Mouse (Mus musculus) hindbrain, embryonic 15.5 days (tissue): ENCODE measurements around the gene Ell3. TPM values are rescaled to one million over a fixed set of nuclear protein-coding genes. Genes with fewer than 3 reads are reported as not detected.

ENCODE experiments used
- ATAC-seq: fragments of 200-750 bp; cut with Nextera tagmentation; 2 replicates; pipeline ENCODE4 v1.8.0; 2017; ENCODE audit warnings: low read depth, moderate number of reproducible peaks, moderate TSS enrichment; ENCODE audit not compliant: low FRiP score
- H3K27ac ChIP-seq: fragments of 300-500 bp; sonication (generic); replicated peaks from 2 replicates; pipeline ENCODE4 v1.5.1; 2015; ENCODE audit warnings: mild to moderate bottlenecking, inconsistent platforms
- H3K27me3 ChIP-seq: fragments of 300-500 bp; sonication (generic); 2 replicates; pipeline ENCODE4 v1.6.1; 2015; ENCODE audit warnings: control low read depth, inconsistent platforms
- H3K36me3 ChIP-seq: fragments of 300-500 bp; sonication (generic); 2 replicates; pipeline ENCODE4 v1.6.1; 2015; ENCODE audit warnings: control low read depth, inconsistent platforms
- H3K4me1 ChIP-seq: fragments of 300-500 bp; sonication (generic); replicated peaks from 2 replicates; pipeline ENCODE4 v1.6.1; 2015; ENCODE audit warnings: control low read depth, inconsistent platforms
- H3K4me2 ChIP-seq: fragments of 300-500 bp; sonication (generic); 2 replicates; pipeline ENCODE4 v1.6.1; 2015; ENCODE audit warnings: moderate library complexity, mild to moderate bottlenecking, inconsistent platforms
- H3K4me3 ChIP-seq: fragments of 300-500 bp; sonication (generic); 2 replicates; pipeline ENCODE4 v1.5.1; 2015; ENCODE audit warnings: mild to moderate bottlenecking, inconsistent platforms
- H3K9ac ChIP-seq: fragments of 300-500 bp; sonication (generic); 2 replicates; pipeline ENCODE4 v1.6.1; 2015; ENCODE audit warnings: inconsistent platforms
- H3K9me3 ChIP-seq: fragments of 300-500 bp; sonication (generic); 2 replicates; pipeline ENCODE4 v1.6.1; 2016; ENCODE audit warnings: control low read depth, inconsistent platforms
- WGBS: fragments of 180-500 bp; shearing (Covaris S2); methylation state at CpG from one replicate; pipeline ENCODE4 v1.1.7; 2015; 5-methylcytosine and 5-hydroxymethylcytosine counted together
- polyA plus RNA-seq: library from polyadenylated mRNA; unstranded; fragments of >200 nt; fragmentation: Nextera tagmentation; extraction: Ambion mirVana; gene quantifications from 2 replicates; pipeline ENCODE4 v1.2.1, GENCODE M21; 2015

Gene Ell3
- polyA plus RNA-seq, 1 experiment from 2014 or later, result 2.2 TPM

DNA sequence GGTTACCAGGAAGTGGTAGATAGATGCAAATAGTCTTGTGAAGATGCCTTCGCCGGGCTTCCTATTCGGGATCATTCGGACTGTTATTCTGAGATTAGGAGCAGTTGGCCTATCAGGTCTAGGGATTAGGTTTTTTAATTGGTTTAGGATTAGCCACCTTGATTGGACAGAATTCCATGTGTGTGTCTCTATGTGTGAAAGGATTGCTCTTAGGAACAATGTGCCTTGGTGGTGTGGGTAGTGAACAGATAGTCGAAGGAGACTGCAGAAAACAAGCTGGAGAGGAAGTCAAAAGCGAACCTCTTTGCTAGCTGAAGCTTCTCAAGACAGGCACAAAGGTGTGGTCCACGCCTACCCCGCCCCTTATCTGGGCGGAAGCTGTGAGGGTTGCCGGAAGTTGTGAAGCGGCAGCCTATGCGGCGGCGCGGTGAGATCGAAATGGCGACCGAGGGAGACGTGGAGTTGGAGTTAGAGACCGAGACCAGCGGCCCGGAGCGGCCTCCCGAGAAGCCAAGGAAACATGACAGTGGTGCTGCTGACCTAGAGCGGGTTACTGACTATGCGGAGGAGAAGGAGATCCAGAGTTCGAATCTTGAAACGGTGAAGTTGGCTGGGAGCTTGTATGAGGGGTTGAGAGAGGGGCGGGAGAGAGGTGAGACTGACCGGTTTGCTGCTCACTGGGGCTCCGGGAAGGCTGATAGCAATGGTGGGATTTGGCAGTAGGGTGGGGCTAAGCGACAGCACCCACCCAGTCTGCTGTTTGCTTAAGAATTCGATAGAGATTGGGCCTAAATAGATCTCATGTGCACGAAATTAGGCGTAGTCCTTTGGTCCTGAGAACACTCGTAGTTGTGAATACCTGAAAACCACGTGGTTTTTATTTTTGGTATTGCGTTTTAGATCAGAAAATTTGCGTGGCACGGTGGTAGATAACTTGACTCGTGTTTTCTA is 12.9 kb upstream of the Ell3 start, which contains the start of gene Serinc4:
TSS of gene Serinc4 (minus strand) at position 90 of the 951 bp plus-strand sequence.
- Histone ChIP-seq H3K36me3 (peaks cover 24% of the 10 kb centered on the region), H3K4me2 (peak within 1 kb of the TSS; percentile 66), H3K4me3 (peak within 1 kb of the TSS; percentile 89), H3K4me1 (peaks cover 18% of the 10 kb centered on the region), H3K9ac (peak within 1 kb of the TSS; percentile 70), H3K9me3 (no peaks in the 10 kb centered on the region), H3K27ac (peak within 1 kb of the TSS; percentile 71), H3K27me3 (no peaks in the 10 kb centered on the region)
- peak; percentile 93 for ATAC-seq
- 4% methylated on average over 41 of the region's 41 CpGs for WGBS

DNA sequence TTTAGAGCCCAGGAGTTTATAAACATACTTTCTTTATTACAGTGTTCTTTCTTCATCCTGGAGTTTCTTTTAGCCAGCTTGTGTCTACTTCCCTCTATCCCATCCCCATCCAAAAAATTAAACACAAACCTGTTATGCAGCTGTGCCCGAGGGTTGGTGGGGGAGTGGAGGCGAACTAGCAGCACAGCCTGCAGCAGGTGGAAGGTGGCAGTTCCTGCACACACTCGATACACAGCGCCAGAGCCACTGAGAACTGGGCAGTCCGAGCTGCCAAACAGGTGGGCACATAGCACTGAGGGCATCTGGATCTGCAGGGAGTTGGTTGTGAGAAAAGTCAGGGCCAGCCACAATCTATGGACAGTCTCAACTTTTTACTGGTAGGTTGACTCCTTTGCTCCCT is 11.5 kb upstream of the Ell3 start:
- Histone ChIP-seq H3K4me3 (no peak overlapping the region), H3K9ac (no peak overlapping the region), H3K27ac (no peak overlapping the region), H3K36me3 (peaks cover 20% of the 10 kb centered on the region), H3K9me3 (no peaks in the 10 kb centered on the region), H3K4me1 (peaks cover 27% of the 10 kb centered on the region), H3K27me3 (no peaks in the 10 kb centered on the region), H3K4me2 (no peak overlapping the region)
- 88% methylated on average over 5 of the region's 5 CpGs for WGBS
- ATAC-seq, result no peak

DNA sequence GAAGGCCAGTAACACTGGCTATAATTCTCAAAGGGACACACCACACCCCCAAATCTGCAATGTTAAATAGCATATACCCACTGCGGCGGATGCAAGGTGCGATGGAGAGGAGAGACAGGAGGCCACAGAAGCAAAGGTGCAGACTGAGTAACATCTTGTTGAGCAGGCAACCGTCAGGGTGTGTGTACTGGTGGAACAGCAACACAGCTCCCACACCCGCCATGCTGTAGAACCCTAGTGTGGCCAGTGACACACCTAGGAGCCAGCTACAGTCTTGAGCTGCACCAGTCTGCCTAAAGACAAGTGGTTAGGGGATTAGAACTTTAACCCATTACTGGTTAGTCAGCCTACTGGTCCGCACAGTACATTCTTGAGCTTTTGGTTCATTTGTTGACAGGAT is 9.8 kb upstream of the Ell3 start:
- no peak for ATAC-seq
- 87% methylated on average over 6 of the region's 6 CpGs for whole genome bisulfite sequencing

DNA sequence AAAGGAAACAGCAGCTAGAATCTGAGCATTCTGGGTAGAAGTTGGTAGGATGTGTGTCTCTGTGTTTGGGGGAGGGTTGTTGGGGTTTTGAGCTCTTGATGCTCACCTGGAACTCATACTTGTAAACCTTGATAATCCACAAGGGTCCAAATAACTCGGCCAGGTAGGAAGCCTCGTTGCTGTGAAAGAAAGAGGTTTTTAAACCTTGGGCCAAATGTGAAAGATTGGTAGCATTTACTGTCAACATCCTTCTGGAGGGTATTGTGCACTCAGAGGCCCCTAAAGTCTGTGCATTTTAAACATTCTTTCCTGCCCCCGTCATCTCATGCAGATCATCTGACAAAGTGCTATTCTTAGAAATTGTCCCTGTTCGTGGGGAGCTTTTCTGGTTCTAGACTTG is 8.9 kb upstream of the Ell3 start, which contains the start of gene Hypk:
TSS of gene Hypk (plus strand) at position 301 of the 400 bp plus-strand sequence.
- no peak within 1 kb of the TSS for H3K4me2 ChIP-seq
- peaks cover 9% of the 10 kb centered on the region for H3K36me3 ChIP-seq
- H3K27me3 ChIP-seq, result no peaks in the 10 kb centered on the region
- H3K4me3 ChIP-seq, result no peak within 1 kb of the TSS
- WGBS, result 80% methylated on average over 4 of the region's 4 CpGs
- H3K27ac ChIP-seq, result no peak within 1 kb of the TSS
- peaks cover 34% of the 10 kb centered on the region for H3K4me1 ChIP-seq
- H3K9me3 ChIP-seq, result no peaks in the 10 kb centered on the region
- H3K9ac ChIP-seq, result no peak within 1 kb of the TSS
- no peak for ATAC-seq

More for the DNA sequence above, 9.8 kb upstream of the Ell3 start:
- Histone ChIP-seq H3K9ac (no peak overlapping the region), H3K36me3 (peaks cover 13% of the 10 kb centered on the region), H3K27me3 (no peaks in the 10 kb centered on the region), H3K4me3 (no peak overlapping the region), H3K4me2 (no peak overlapping the region), H3K9me3 (no peaks in the 10 kb centered on the region), H3K27ac (no peak overlapping the region), H3K4me1 (peaks cover 33% of the 10 kb centered on the region)

DNA sequence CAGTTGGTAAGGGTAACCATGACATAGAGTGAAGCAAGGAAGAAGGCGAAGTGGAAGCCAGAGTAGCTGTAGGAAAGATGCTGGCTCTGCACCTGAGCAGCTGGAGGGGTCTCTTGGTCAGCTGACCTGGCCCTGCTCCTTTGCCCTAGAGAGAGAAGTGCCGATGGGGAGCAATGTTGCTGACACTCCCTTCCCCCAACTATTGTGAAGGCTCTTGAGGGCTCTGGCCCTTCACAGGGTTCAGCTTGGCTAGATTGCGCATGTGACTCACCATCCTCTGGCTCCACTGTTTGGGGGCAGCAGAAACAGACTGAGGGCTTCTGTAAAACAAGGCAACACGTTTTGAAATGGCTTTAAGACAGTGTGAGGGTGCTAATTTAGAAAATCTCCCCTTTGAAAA is 8.3 kb upstream of the Ell3 start:
- peaks cover 9% of the 10 kb centered on the region for H3K36me3 ChIP-seq
- peaks cover 31% of the 10 kb centered on the region for H3K4me1 ChIP-seq
- H3K4me2 ChIP-seq, result no peak overlapping the region
- no peak overlapping the region for H3K27ac ChIP-seq
- H3K27me3 ChIP-seq, result no peaks in the 10 kb centered on the region
- 82% methylated on average over 4 of the region's 4 CpGs for WGBS
- no peak overlapping the region for H3K9ac ChIP-seq
- ATAC-seq, result no peak
- no peak overlapping the region for H3K4me3 ChIP-seq
- no peaks in the 10 kb centered on the region for H3K9me3 ChIP-seq

DNA sequence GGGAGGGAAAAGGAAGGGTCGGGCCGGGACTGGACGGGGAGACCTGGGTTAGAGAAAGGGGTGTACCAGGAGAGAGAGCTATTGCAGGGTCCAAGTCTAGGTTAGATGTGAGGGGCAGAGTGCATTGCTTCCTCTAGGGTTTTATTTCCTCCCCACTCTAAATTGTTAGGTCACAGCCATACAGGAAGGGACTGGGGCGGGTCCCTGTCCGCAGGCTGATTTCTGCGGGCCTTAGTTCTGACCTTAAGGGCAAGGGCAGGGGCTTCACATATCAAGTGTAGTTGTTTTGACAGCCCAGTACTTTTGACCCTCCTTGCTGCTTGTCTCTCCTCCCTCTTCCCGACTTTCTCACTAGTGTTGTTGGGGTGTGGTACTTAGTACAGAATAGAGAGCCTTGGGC is 6.0 kb upstream of the Ell3 start:
- Histone ChIP-seq H3K4me3 (peak overlapping the region; percentile 99), H3K9me3 (no peaks in the 10 kb centered on the region), H3K27me3 (no peaks in the 10 kb centered on the region), H3K27ac (peak overlapping the region; percentile 98), H3K36me3 (peaks cover 9% of the 10 kb centered on the region), H3K4me2 (peak overlapping the region; percentile 84), H3K4me1 (peaks cover 24% of the 10 kb centered on the region), H3K9ac (peak overlapping the region; percentile 97)
- WGBS, result 3% methylated on average over 7 of the region's 7 CpGs
- ATAC-seq, result no peak

DNA sequence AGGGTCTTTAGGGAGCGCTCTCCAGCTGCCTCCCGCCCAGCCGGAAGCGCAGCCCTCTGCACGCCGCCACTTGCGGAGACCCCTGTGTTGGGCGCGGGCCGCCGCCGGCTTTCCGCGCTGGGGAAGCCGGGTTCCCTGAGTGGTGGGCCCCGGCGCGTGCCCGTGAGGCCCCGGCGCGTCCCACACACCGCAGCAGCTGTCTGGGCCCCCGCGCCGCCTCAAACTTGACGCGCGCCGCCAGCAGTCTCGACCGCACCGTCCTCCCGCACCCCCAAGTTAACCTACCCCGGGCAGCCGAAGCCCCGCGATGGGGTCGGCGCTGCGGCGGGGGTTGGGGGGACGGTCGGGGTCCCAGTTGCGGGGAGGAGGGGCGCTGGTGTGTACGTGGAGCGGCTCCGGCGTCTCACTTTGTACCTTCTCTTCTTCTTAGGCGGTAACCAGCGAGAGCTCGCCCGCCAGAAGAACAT is 5.5 kb upstream of the Ell3 start:
- Histone ChIP-seq H3K9ac (peak overlapping the region; percentile 97), H3K27ac (peak overlapping the region; percentile 98), H3K4me3 (peak overlapping the region; percentile 99), H3K4me1 (peaks cover 24% of the 10 kb centered on the region), H3K9me3 (no peaks in the 10 kb centered on the region), H3K27me3 (no peaks in the 10 kb centered on the region), H3K4me2 (peak overlapping the region; percentile 84), H3K36me3 (peaks cover 9% of the 10 kb centered on the region)
- ATAC-seq, result peak; percentile 69
- under 1% methylated on average over 54 of the region's 54 CpGs for WGBS

DNA sequence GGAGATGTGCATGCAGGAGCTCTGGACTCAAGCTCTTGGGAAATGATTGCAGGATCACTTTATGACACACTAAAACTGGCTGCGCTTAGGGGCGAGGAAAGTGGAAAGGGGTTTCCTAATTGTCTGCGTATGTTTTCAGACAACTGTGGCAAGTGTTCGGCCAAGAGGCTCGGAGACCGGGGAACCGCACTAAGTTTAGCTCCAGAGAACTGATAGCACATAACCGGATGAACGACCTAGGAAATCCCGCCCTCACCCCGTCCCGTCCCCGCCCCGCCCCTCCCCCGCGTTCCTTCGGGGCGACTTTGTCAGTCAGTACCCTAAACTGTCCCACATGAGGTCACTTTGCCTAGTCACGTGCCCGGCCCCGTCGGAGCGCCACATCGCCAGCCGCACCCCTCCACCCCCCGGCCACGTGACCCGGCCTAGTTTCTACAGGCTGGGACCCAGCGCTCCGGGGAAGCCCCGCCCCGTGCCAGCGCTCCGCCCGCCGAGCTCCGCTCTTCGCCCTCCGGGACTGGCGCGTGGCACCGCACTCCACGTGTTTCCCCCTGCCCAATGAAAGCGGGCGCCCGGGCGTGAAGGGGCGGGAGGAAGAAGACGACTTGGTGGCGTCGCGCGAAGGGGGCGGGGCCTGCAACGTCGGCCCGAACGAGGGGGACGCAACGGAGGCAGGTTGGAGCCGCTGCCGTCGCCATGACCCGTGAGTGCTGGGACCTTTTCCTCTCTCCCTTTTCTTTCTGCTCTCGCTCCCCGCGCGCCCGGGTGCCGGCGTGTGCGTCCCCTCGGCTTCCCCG is 4.9 kb upstream of the Ell3 start, which contains the start of gene Serf2:
TSS of gene Serf2 (plus strand) at position 457 of the 797 bp plus-strand sequence.
- ATAC-seq, result peak; percentile 98
- Histone ChIP-seq H3K4me1 (peaks cover 24% of the 10 kb centered on the region), H3K36me3 (peaks cover 9% of the 10 kb centered on the region)

DNA sequence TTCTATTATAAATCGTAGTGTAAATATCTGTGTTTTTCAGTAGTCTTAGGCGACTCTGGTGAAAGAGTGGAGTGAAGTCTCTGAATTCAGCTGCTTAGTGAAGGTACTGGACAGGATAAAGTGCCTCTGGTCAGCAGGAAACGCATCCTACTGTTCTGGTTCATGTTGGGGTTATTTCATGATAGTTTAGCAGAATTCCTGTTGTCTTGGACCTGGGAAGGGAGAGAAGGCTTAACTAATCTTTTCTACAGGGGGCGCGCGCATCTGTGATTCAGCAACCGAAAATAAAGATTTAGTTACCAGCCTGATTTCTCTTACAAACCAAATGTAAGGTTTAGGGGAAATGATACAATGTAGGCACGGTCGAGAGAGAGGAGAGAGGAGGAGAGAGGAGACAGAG is 4.1 kb upstream of the Ell3 start:
- ATAC-seq, result no peak
- peaks cover 9% of the 10 kb centered on the region for H3K36me3 ChIP-seq
- peaks cover 6% of the 10 kb centered on the region; the same call in 1 of the 2 replicates for H3K27me3 ChIP-seq
- H3K9ac ChIP-seq, result peak overlapping the region; percentile 39; the same call in 1 of the 2 replicates
- H3K4me1 ChIP-seq, result peaks cover 26% of the 10 kb centered on the region
- no peaks in the 10 kb centered on the region for H3K9me3 ChIP-seq
- H3K4me3 ChIP-seq, result peak overlapping the region; percentile 99
- WGBS, result 19% methylated on average over 9 of the region's 9 CpGs
- H3K4me2 ChIP-seq, result peak overlapping the region; percentile 81
- peak overlapping the region; percentile 98 for H3K27ac ChIP-seq

More for the DNA sequence above, 4.9 kb upstream of the Ell3 start, which contains the start of gene Serf2:
- no peaks in the 10 kb centered on the region for H3K9me3 ChIP-seq
- H3K9ac ChIP-seq, result peak within 1 kb of the TSS; percentile 97
- WGBS, result under 1% methylated on average over 64 of the region's 74 CpGs
- peak within 1 kb of the TSS; percentile 84 for H3K4me2 ChIP-seq
- peak within 1 kb of the TSS; percentile 99 for H3K4me3 ChIP-seq
- H3K27ac ChIP-seq, result peak within 1 kb of the TSS; percentile 98
- H3K27me3 ChIP-seq, result peaks cover 5% of the 10 kb centered on the region; the same call in 1 of the 2 replicates

DNA sequence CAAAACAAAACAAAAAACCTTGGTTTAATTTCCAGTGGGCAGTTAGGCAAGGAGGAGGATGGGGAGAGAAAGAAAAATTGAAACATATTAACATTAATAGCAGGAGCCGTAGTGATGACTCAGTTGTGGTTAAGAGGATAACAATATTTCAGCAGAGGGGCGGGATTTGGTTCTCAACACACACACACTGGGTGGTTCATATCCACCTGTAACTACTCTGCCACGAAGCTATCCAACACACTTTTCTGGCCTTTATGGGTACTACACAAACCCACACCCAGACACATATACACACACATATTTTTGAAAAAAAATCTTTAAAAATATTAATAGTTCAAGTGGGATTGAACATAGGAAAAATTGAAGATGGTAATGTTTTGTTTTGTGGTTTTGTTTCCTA is 2.9 kb upstream of the Ell3 start:
- 93% methylated on average over 3 of the region's 3 CpGs for WGBS
- Histone ChIP-seq H3K27me3 (peaks cover 12% of the 10 kb centered on the region), H3K4me2 (no peak overlapping the region), H3K9ac (no peak overlapping the region), H3K9me3 (no peaks in the 10 kb centered on the region), H3K27ac (no peak overlapping the region), H3K4me1 (peaks cover 37% of the 10 kb centered on the region), H3K36me3 (0 out of 2 replicates have a peak, but pooled peaks cover 3% of the 10 kb centered on the region), H3K4me3 (no peak overlapping the region)
- no peak for ATAC-seq

DNA sequence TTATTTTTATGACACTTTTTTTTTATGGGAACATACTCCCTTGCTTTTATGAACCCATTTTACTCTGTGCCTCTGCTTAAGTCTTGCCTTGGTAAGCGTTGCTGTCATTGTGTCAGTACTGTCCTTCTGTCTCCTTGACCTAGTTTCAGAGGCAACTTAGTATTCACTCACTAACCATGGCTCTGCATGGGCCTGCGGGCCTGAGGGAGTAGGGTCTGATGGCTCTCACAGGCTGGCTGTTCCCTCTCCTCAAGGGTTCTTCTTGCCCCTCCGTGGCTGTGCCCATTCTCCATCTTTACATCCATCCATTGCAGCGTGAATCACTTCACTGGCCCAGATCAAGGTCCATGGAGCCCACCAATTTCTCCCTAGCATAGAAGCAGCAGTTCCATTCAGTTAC is 2.4 kb upstream of the Ell3 start:
- WGBS, result 85% methylated on average over 4 of the region's 4 CpGs

More for the DNA sequence above, 2.4 kb upstream of the Ell3 start:
- Histone ChIP-seq H3K4me1 (peaks cover 38% of the 10 kb centered on the region), H3K9ac (no peak overlapping the region), H3K9me3 (no peaks in the 10 kb centered on the region), H3K27me3 (peaks cover 17% of the 10 kb centered on the region), H3K27ac (no peak overlapping the region), H3K36me3 (0 out of 2 replicates have a peak, but pooled peaks cover 2% of the 10 kb centered on the region), H3K4me3 (no peak overlapping the region), H3K4me2 (no peak overlapping the region)
- no peak for ATAC-seq
